Mouse (Mus musculus) liver, adult 2 months (tissue): ENCODE results near the gene Zfp113.

Experiments
- CTCF ChIP-seq: fragments of 200-500 bp; IDR thresholded peaks from 2 replicates; pipeline ENCODE4 v1.5.1; 2011; ENCODE audit warnings: low read depth, low read length, control low read depth
- POLR2A ChIP-seq: fragments of 200-500 bp; IDR thresholded peaks from 2 replicates; pipeline ENCODE4 v1.6.1; 2011; ENCODE audit warnings: low read length, control low read depth; ENCODE audit not compliant: insufficient read depth; ENCODE audit errors: extremely low read depth

- TF ChIP-seq POLR2A (no peak), CTCF (no peak)
These were observed 10.1 kb upstream of the Zfp113 start for GRCm38 (mm10) chr5:138165594-138165993.
